Mouse (Mus musculus): Measurements from ENCODE around the gene Sinhcaf.
"Not testable (repeated sequence)": the region's sequence is repeated elsewhere in the genome, so short reads cannot be mapped to it uniquely, and the experiment has no call there.

Sinhcaf gene

GRCm38 (mm10) chr6:148946409-148946742, at the start of gene Sinhcaf:
Gene Sinhcaf, minus strand, starts transcription at chr6:148946467.
- Histone ChIP-seq H3K36me3 (ENCODE audit: insufficient read depth, low read length) (peaks cover 29% of the 10 kb centered on the region), H3K4me1 (replicated peaks; ENCODE audit: low read depth, low read length) (peaks cover 52% of the 10 kb centered on the region), H3K4me3 (replicated peaks; ENCODE audit: low read length) (peak within 1 kb of the TSS; percentile 94), H3K27me3 (ENCODE audit: insufficient read depth, low read length) (no peaks in the 10 kb centered on the region), H3K9me3 (ENCODE audit: low read length) (no peaks in the 10 kb centered on the region)
- TF ChIP-seq POU5F1 (IDR thresholded peaks at IDR 0.05; ENCODE audit: borderline replicate concordance, low read length), result no peak
- no peak for TF ChIP-seq CTCF (conservative IDR thresholded peaks at IDR 0.05; ENCODE audit: low read length)
- no peak for TF ChIP-seq NANOG (IDR thresholded peaks at IDR 0.05; ENCODE audit: borderline replicate concordance, low read length)

- peaks cover 43% of the 10 kb centered on the region for H3K4me1 ChIP-seq (replicated peaks; ENCODE audit: low read depth, low read length)
- peak overlapping the region; percentile 24; the same call in 1 of the 2 replicates for H3K4me3 ChIP-seq (replicated peaks; ENCODE audit: low read length)
- H3K9me3 ChIP-seq (ENCODE audit: low read length), result no peaks in the 10 kb centered on the region
- H3K27me3 ChIP-seq (ENCODE audit: insufficient read depth, low read length), result no peaks in the 10 kb centered on the region
- no peaks in the 10 kb centered on the region for H3K36me3 ChIP-seq (ENCODE audit: insufficient read depth, low read length)
- TF ChIP-seq CTCF (conservative IDR thresholded peaks at IDR 0.05; ENCODE audit: low read length) (peak; percentile 33), POU5F1 (IDR thresholded peaks at IDR 0.05; ENCODE audit: borderline replicate concordance, low read length) (no peak)
Measured at GRCm38 (mm10) chr6:148994327-148994999, 48.2 kb upstream of the Sinhcaf start.

- Histone ChIP-seq H3K4me1 (replicated peaks; ENCODE audit: low read depth, low read length) (peaks cover 53% of the 10 kb centered on the region), H3K36me3 (ENCODE audit: insufficient read depth, low read length) (no peaks in the 10 kb centered on the region), H3K27me3 (ENCODE audit: insufficient read depth, low read length) (no peaks in the 10 kb centered on the region), H3K9me3 (ENCODE audit: low read length) (no peaks in the 10 kb centered on the region), H3K4me3 (replicated peaks; ENCODE audit: low read length) (peak overlapping the region; percentile 82)
- TF ChIP-seq NANOG (IDR thresholded peaks at IDR 0.05; ENCODE audit: borderline replicate concordance, low read length) (no peak), POU5F1 (IDR thresholded peaks at IDR 0.05; ENCODE audit: borderline replicate concordance, low read length) (no peak), CTCF (conservative IDR thresholded peaks at IDR 0.05; ENCODE audit: low read length) (peak; percentile 45)
Measured at GRCm38 (mm10) chr6:148993117-148994077, 47.1 kb upstream of the Sinhcaf start.

DNA sequence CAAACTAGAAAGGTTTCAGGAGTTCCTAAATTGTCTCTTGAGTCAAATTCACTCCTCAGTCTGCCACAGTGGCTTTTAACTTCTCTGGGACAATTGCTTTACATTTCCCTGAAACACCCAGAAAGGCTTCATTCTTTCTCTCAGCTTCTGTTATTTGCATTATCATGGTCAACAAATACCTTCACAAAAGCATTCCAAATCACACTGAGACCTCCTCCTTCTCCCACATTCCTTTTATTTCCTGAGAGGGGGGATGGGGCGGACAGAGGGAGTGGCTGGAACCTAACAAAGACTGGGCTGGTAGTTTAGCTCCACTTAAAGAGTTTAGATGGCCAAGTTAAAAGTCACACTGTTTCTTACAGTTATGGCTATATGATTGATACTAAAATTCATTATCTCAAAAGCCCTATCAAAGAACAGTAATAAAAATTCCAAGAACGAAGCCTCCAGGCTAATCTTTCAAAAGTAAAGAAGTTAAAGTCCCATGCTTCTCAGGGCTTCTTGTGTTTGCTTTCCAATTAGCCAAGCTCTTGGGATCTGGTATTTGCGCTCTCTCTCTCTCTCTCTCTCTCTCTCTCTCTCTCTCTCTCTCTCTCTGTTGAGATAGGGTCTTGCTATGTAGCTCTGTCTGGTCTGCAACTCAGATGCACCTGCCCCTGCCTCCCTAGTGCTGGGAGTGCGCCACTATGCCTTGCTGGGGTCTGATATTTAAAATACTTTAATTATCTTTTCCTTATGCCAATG, 46.3 kb upstream of the Sinhcaf start:
- TF ChIP-seq CTCF (conservative IDR thresholded peaks at IDR 0.05; ENCODE audit: low read length) (no peak), NANOG (IDR thresholded peaks at IDR 0.05; ENCODE audit: borderline replicate concordance, low read length) (peak; percentile 93), POU5F1 (IDR thresholded peaks at IDR 0.05; ENCODE audit: borderline replicate concordance, low read length) (peak; percentile 65; the same call in 1 of the 2 replicates)
- Histone ChIP-seq H3K4me1 (replicated peaks; ENCODE audit: low read depth, low read length) (peaks cover 60% of the 10 kb centered on the region), H3K4me3 (replicated peaks; ENCODE audit: low read length) (peak overlapping the region; percentile 82), H3K36me3 (ENCODE audit: insufficient read depth, low read length) (no peaks in the 10 kb centered on the region), H3K27me3 (ENCODE audit: insufficient read depth, low read length) (no peaks in the 10 kb centered on the region), H3K9me3 (ENCODE audit: low read length) (no peaks in the 10 kb centered on the region)

DNA sequence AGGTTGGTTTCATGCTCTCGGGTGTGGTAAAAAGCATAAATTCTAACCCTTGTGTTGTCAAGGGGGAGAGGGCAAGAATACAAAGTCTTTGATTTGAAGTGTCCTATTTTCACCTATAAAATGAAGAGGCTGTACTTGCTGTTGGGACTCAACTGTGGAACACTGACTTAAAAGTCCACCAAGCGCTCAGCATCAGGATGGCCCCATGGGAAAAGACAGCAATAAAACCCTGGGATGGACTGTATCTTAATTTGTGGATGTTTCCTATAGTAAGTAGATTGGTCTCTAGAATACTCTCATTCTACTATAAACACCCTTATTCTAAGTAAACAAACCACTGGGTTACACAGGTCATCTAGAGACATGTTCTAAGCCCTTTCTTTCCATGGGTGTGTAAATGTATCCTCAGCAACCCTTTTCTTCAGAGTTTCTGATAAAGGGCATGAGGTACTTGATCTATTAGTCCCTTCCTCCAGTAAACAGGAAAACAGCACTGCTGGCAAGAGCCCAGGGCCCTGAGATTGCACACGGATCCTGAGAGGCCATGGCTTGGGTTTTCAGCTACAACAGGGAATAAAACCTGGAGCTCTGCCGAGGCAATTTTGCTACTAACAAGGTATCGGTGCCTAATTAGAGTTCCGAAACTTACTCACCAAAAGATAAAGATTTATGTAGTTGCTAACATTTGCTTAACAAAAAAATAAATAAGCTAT, 45.5 kb upstream of the Sinhcaf start:
- H3K36me3 ChIP-seq (ENCODE audit: insufficient read depth, low read length), result no peaks in the 10 kb centered on the region
- H3K4me1 ChIP-seq (replicated peaks; ENCODE audit: low read depth, low read length), result peaks cover 64% of the 10 kb centered on the region
- peak overlapping the region; percentile 67 for H3K4me3 ChIP-seq (replicated peaks; ENCODE audit: low read length)
- H3K9me3 ChIP-seq (ENCODE audit: low read length), result no peaks in the 10 kb centered on the region
- TF ChIP-seq NANOG (IDR thresholded peaks at IDR 0.05; ENCODE audit: borderline replicate concordance, low read length) (no peak), POU5F1 (IDR thresholded peaks at IDR 0.05; ENCODE audit: borderline replicate concordance, low read length) (no peak), CTCF (conservative IDR thresholded peaks at IDR 0.05; ENCODE audit: low read length) (no peak)
- H3K27me3 ChIP-seq (ENCODE audit: insufficient read depth, low read length), result no peaks in the 10 kb centered on the region

DNA sequence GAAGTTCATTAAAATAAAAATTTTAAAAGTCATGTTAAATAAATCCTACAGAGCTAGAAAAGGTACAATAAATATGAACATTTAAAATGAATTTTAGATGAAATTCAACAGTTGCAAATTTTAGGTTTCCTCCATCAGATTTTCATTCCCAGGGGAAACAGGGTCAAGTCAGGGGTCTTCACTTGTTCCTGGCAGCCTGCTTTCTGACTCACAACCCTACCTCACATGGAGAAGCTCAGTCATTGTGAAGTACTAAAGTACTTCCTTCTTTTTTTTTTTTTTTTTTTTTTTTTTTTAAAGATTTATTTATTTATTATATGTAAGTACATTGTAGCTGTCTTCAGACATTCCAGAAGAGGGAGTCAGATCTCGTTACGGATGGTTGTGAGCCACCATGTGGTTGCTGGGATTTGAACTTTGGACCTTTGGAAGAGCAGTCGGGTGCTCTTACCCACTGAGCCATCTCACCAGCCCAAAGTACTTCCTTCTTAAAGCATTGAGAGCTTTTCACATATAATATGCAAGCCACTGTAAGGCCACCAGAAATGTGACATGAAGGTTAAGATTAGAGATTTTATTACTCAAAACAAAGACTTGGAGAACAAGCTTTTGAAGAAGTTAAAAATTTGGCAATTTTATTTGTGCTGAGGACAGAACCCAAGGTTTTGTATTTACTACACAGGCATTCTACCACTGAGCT, 43.7 kb upstream of the Sinhcaf start:
- not testable (repeated sequence) for H3K27me3 ChIP-seq (ENCODE audit: insufficient read depth, low read length); H3K4me3 ChIP-seq (replicated peaks; ENCODE audit: low read length); H3K36me3 ChIP-seq (ENCODE audit: insufficient read depth, low read length); H3K9me3 ChIP-seq (ENCODE audit: low read length)
- H3K4me1 ChIP-seq (replicated peaks; ENCODE audit: low read depth, low read length), result peaks cover 72% of the 10 kb centered on the region

DNA sequence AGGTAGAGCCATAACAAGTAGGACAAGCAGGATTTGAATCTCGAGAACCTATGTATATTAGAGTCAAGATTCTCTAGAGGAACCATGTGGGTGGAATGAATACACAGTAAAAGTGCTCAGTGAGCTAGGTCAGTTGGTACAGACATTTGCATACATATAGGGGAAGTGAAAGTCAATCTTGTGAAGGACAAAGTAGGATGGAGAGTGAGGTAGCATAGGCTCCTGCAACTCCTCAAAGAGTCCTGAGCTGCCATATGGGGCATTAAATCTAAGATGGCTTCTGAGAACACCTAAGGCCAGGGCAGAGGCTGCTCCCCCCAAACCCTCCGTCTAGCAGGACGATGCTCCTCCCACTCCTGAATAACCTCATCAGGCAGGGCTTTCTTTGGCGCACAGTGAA, 39.7 kb upstream of the Sinhcaf start:
- no peak for TF ChIP-seq POU5F1 (IDR thresholded peaks at IDR 0.05; ENCODE audit: borderline replicate concordance, low read length)
- no peak overlapping the region for H3K4me3 ChIP-seq (replicated peaks; ENCODE audit: low read length)
- H3K36me3 ChIP-seq (ENCODE audit: insufficient read depth, low read length), result no peaks in the 10 kb centered on the region
- H3K9me3 ChIP-seq (ENCODE audit: low read length), result no peaks in the 10 kb centered on the region
- H3K4me1 ChIP-seq (replicated peaks; ENCODE audit: low read depth, low read length), result peaks cover 83% of the 10 kb centered on the region
- no peaks in the 10 kb centered on the region for H3K27me3 ChIP-seq (ENCODE audit: insufficient read depth, low read length)
